Comparison of ENCODE assay signal across 1 mouse cellular context in genomic region chr5:121592064-121592815, GRCm38 (mm10).
TF ChIP-seq lines count a peak whose summit lies in the region.

No protein-coding gene starts in this region.

TF ChIP-seq in CH12.LX, 34 proteins besides CTCF, POLR2A, EP300 and RAD21 (continued from another document):
- TF ChIP-seq RCOR1 (conservative IDR thresholded peaks at IDR 0.05; ENCODE audit: low read depth, low read length) (no peak), MXI1 (IDR thresholded peaks at IDR 0.05; ENCODE audit: low read depth, low read length) (no peak), JUN (IDR thresholded peaks at IDR 0.05; ENCODE audit: insufficient read depth, low read depth, low read length) (no peak), TBP (conservative IDR thresholded peaks at IDR 0.05; ENCODE audit: low read depth, low read length) (no peak)
